Mouse (Mus musculus) limb, embryonic 15.5 days (tissue): ENCODE measurements at regions not wholly inside any gene's neighbourhood (a gene's known extent, or its start where the extent isn't known, plus 50 kb on each side); places are given as distances from the start of the nearest gene placed in this dataset.

Experiments used
- ATAC-seq: fragments of 200-750 bp; cut with Nextera tagmentation; 2 replicates; pipeline ENCODE4 v1.8.0; 2017; ENCODE audit warnings: low read depth, moderate TSS enrichment; ENCODE audit not compliant: insufficient number of reproducible peaks, low FRiP score, low TSS enrichment
- H3K27ac ChIP-seq: fragments of 300-500 bp; sonication (generic); 2 replicates; pipeline ENCODE4 v1.5.1; 2015; ENCODE audit warnings: moderate library complexity, mild to moderate bottlenecking, inconsistent platforms
- H3K27me3 ChIP-seq: fragments of 300-500 bp; sonication (generic); 2 replicates; pipeline ENCODE4 v1.6.1; 2015; ENCODE audit warnings: inconsistent platforms
- H3K36me3 ChIP-seq: fragments of 300-500 bp; sonication (generic); 2 replicates; pipeline ENCODE4 v1.6.1; 2015; ENCODE audit warnings: inconsistent platforms
- H3K4me1 ChIP-seq: fragments of 300-500 bp; sonication (generic); 2 replicates; pipeline ENCODE4 v1.6.1; 2015; ENCODE audit warnings: inconsistent platforms
- H3K4me2 ChIP-seq: fragments of 300-500 bp; sonication (generic); 2 replicates; pipeline ENCODE4 v1.6.1; 2015; ENCODE audit warnings: mild to moderate bottlenecking, inconsistent platforms
- H3K4me3 ChIP-seq: fragments of 300-500 bp; sonication (generic); 2 replicates; pipeline ENCODE4 v1.5.1; 2015; ENCODE audit warnings: mild to moderate bottlenecking, inconsistent platforms
- H3K9ac ChIP-seq: fragments of 300-500 bp; sonication (generic); 2 replicates; pipeline ENCODE4 v1.6.1; 2015; ENCODE audit warnings: inconsistent platforms
- H3K9me3 ChIP-seq: fragments of 300-500 bp; sonication (generic); 2 replicates; pipeline ENCODE4 v1.6.1; 2016; ENCODE audit warnings: inconsistent platforms
- WGBS: fragments of 180-500 bp; shearing (Covaris S2); methylation state at CpG from one replicate; pipeline ENCODE4 v1.1.7; 2015; 5-methylcytosine and 5-hydroxymethylcytosine counted together

GRCm38 (mm10) chr16:93011474-93011873 lies 185.5 kb upstream of the Runx1 start:
- no peak overlapping the region for H3K27ac ChIP-seq
- H3K4me1 ChIP-seq, result peaks cover 19% of the 10 kb centered on the region
- 85% methylated on average over 1 of the region's 1 CpGs for WGBS
- H3K4me2 ChIP-seq, result no peak overlapping the region
- no peaks in the 10 kb centered on the region for H3K36me3 ChIP-seq
- no peaks in the 10 kb centered on the region for H3K27me3 ChIP-seq
- no peak for ATAC-seq
- no peak overlapping the region for H3K4me3 ChIP-seq
- H3K9me3 ChIP-seq, result no peaks in the 10 kb centered on the region
- no peak overlapping the region for H3K9ac ChIP-seq

DNA sequence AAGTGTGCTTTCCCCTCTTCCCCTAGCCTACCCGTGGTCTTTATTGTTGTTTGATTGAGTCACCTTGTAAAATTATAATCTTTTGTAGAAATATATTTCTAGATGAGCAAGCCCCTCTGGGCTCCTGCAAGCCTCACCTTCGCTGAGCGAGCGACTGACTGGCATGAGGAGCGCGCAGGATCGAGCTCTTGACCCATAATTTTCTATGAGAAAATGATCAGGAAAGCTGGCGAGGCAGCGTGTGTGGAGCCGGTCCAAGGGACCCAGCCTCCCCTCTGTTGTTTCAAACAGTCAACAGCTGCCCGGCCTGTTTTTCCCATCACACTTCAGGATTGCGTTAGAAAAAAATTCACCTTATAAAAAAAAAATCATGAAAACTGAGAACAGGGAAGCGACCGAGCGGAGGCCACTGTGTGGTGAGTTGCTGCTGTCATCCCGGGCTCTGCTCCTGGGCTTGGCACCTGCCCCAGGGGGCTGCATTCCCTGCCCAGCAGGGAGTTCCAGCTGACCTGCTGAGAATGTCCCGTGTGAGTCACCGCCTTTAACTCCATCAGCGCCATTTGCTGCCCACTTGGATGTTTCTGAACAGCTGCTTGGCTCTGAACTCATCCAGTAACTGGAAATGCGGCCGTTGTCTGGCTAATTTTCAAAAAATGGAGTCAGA lies 180.5 kb upstream of the Runx1 start:
- Histone ChIP-seq H3K27ac (peak overlapping the region; percentile 60), H3K4me2 (peak overlapping the region; percentile 25), H3K27me3 (no peaks in the 10 kb centered on the region), H3K4me3 (no peak overlapping the region), H3K9ac (no peak overlapping the region), H3K36me3 (no peaks in the 10 kb centered on the region), H3K4me1 (peaks cover 10% of the 10 kb centered on the region), H3K9me3 (no peaks in the 10 kb centered on the region)
- 5% methylated on average over 21 of the region's 21 CpGs for WGBS
- ATAC-seq, result peak; percentile 71

- H3K4me3 ChIP-seq, result no peak overlapping the region
- no peak overlapping the region for H3K4me2 ChIP-seq
- no peak for ATAC-seq
- no peak overlapping the region for H3K9ac ChIP-seq
- H3K27ac ChIP-seq, result no peak overlapping the region
- no peaks in the 10 kb centered on the region for H3K36me3 ChIP-seq
- 12% methylated on average over 8 of the region's 8 CpGs for WGBS
- H3K9me3 ChIP-seq, result no peaks in the 10 kb centered on the region
- H3K27me3 ChIP-seq, result no peaks in the 10 kb centered on the region
- peaks cover 10% of the 10 kb centered on the region for H3K4me1 ChIP-seq
These were observed 179.5 kb upstream of the Runx1 start for GRCm38 (mm10) chr16:93005470-93005869.

GRCm38 (mm10) chr16:93003830-93004229 lies 177.9 kb upstream of the Runx1 start:
- H3K4me2 ChIP-seq, result no peak overlapping the region
- H3K27ac ChIP-seq, result no peak overlapping the region
- no peaks in the 10 kb centered on the region for H3K27me3 ChIP-seq
- no peak overlapping the region for H3K9ac ChIP-seq
- H3K4me3 ChIP-seq, result no peak overlapping the region
- no peak for ATAC-seq
- WGBS, result 76% methylated on average over 4 of the region's 4 CpGs
- no peaks in the 10 kb centered on the region for H3K9me3 ChIP-seq
- no peaks in the 10 kb centered on the region for H3K36me3 ChIP-seq
- peaks cover 10% of the 10 kb centered on the region for H3K4me1 ChIP-seq

DNA sequence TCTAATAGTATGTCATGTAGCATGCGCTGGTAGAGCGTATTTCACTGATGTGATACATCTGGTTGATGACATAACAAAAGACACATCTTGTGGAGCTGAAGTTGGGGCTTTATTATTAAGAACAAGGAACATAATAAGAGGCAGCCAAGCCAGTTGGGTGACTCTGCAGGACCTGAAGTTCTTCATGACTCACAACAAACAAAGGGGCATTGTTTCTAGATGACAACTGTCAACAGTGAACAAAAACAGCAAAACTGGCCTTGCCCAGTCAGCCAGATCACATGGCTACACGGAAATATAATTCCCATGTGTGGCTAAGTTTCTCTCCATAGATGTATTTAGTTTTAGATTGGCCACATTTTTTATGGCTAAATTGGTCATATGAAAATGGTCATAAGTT lies 172.7 kb upstream of the Runx1 start:
- Histone ChIP-seq H3K36me3 (no peaks in the 10 kb centered on the region), H3K4me1 (no peaks in the 10 kb centered on the region), H3K4me3 (no peak overlapping the region), H3K9me3 (no peaks in the 10 kb centered on the region), H3K9ac (no peak overlapping the region), H3K27me3 (no peaks in the 10 kb centered on the region), H3K4me2 (no peak overlapping the region), H3K27ac (no peak overlapping the region)
- no peak for ATAC-seq
- 78% methylated on average over 3 of the region's 3 CpGs for WGBS

DNA sequence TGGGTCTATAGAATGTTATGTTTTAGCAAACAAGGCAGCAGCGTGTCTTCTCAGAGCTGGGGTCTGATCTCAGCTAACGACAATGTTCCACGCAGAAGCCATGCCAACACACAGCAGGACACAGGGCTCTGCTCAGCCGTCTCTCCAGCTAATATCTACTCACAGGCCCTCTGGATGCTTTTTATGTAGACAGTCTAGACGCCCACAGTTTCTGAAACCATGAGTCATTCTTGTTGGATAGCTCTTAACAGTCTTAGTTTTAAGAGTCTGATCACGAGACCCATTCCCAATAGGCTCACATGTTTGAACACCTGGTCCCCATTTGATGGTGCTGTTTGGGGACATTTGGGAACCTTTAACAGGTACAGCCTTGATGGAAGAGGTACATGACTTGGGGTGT lies 171.7 kb upstream of the Runx1 start:
- 39% methylated on average over 6 of the region's 6 CpGs for WGBS
- no peak overlapping the region for H3K4me3 ChIP-seq

DNA sequence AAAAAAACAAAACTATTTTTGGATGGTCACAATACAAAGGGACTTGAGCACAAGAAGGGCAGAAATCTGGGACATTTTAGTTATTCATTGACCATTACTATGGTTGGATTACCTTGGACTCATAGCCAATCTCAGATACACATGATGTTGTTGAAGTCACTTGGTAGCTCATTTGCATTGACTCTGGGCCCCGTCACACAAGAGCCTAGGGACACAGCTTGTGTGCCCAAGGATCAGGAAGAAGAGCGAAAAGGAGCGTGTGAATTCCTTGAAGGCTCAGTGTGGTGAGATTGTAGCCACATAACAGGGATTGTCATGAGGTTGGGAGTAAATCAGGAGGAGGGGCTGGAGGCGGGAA lies 170.0 kb upstream of the Runx1 start:
- no peak for ATAC-seq
- Histone ChIP-seq H3K4me3 (no peak overlapping the region), H3K9me3 (no peaks in the 10 kb centered on the region), H3K9ac (no peak overlapping the region), H3K4me2 (no peak overlapping the region), H3K36me3 (no peaks in the 10 kb centered on the region), H3K27me3 (no peaks in the 10 kb centered on the region), H3K27ac (no peak overlapping the region), H3K4me1 (no peaks in the 10 kb centered on the region)
- 77% methylated on average over 4 of the region's 4 CpGs for WGBS

More for the DNA sequence above, 171.7 kb upstream of the Runx1 start:
- H3K9ac ChIP-seq, result no peak overlapping the region
- H3K27ac ChIP-seq, result peak overlapping the region; percentile 54; the same call in 1 of the 2 replicates
- no peaks in the 10 kb centered on the region for H3K4me1 ChIP-seq
- no peak overlapping the region for H3K4me2 ChIP-seq
- no peaks in the 10 kb centered on the region for H3K9me3 ChIP-seq
- no peak for ATAC-seq
- no peaks in the 10 kb centered on the region for H3K36me3 ChIP-seq
- H3K27me3 ChIP-seq, result no peaks in the 10 kb centered on the region

DNA sequence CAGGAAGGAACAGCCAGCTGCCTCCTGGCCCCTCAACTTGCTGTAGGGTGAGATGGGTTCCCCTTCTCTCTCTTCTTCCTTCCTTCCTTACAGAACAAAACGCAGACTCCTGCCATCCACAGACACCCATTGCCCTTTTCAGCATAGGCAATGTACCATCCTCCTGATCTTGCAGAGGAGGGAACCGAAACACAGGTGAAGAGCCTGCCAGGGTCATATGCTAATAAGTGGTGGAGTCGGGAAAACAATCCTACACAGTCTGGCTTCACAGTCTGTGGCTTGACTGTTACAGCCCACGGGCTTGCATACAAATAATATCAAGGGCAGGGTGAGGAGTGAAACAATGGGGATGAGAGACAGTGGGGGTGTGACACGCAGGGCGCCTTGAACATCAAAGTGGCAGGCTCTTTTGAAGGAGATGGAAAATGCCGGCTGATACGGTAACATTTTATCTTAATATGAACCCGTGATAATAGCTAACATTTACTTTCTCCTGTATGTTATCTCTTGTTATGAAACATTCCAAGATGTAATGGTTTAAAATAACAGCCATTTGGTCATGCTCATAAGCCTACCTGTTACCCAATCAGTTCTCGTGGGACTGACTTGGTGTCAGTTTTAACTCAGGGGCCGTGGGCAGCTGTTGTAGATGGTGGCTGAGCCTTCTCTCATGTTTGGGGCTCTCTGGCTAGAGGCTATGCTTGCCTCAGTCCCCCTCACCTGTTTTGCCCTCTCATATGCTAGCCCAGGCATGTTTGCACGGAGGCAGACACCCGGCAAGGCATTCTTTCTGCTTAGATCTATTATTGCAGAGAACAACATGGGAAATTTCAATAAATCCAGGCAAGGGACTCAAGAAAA lies 169.4 kb upstream of the Runx1 start:
- WGBS, result 73% methylated on average over 13 of the region's 13 CpGs
- no peak for ATAC-seq
- no peaks in the 10 kb centered on the region for H3K9me3 ChIP-seq

DNA sequence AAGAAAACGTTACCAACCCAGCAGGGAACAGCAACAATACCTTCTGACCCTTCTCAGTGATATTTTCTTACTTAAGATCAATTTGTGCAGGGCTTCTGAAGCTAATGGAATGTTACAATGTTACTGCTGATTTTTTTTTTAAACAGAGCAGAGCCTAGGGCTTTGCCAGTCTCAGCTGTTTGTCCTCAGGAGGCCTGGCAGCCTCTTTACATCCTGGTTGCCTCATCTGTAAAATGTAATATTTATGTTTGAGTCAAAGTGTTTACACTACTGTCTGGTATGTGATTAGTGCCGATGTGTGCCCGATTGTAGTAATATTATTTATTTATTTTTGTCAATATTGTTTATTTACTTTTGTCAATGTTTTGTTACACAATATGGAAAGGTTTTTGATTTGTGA lies 166.9 kb upstream of the Runx1 start:
- no peak overlapping the region for H3K4me2 ChIP-seq
- H3K27me3 ChIP-seq, result no peaks in the 10 kb centered on the region
- H3K9ac ChIP-seq, result no peak overlapping the region
- 59% methylated on average over 3 of the region's 3 CpGs for WGBS
- no peak for ATAC-seq
- H3K27ac ChIP-seq, result no peak overlapping the region
- H3K4me1 ChIP-seq, result no peaks in the 10 kb centered on the region
- H3K4me3 ChIP-seq, result no peak overlapping the region
- no peaks in the 10 kb centered on the region for H3K9me3 ChIP-seq
- no peaks in the 10 kb centered on the region for H3K36me3 ChIP-seq

More for the DNA sequence above, 169.4 kb upstream of the Runx1 start:
- no peak overlapping the region for H3K27ac ChIP-seq
- H3K4me1 ChIP-seq, result no peaks in the 10 kb centered on the region
- no peaks in the 10 kb centered on the region for H3K36me3 ChIP-seq
- no peak overlapping the region for H3K9ac ChIP-seq
- H3K27me3 ChIP-seq, result no peaks in the 10 kb centered on the region
- no peak overlapping the region for H3K4me2 ChIP-seq
- no peak overlapping the region for H3K4me3 ChIP-seq

- H3K4me2 ChIP-seq, result no peak overlapping the region
- H3K27me3 ChIP-seq, result no peaks in the 10 kb centered on the region
- 81% methylated on average over 7 of the region's 7 CpGs for whole genome bisulfite sequencing
- no peaks in the 10 kb centered on the region for H3K9me3 ChIP-seq
- no peaks in the 10 kb centered on the region for H3K4me1 ChIP-seq
- no peak overlapping the region for H3K9ac ChIP-seq
- H3K36me3 ChIP-seq, result no peaks in the 10 kb centered on the region
- no peak overlapping the region for H3K27ac ChIP-seq
- H3K4me3 ChIP-seq, result no peak overlapping the region
- no peak for ATAC-seq
These were observed 165.5 kb upstream of the Runx1 start for GRCm38 (mm10) chr16:92991405-92991804.

- no peak overlapping the region for H3K4me3 ChIP-seq
- H3K36me3 ChIP-seq, result no peaks in the 10 kb centered on the region
- H3K4me1 ChIP-seq, result peaks cover 5% of the 10 kb centered on the region; the same call in 1 of the 2 replicates
- no peak overlapping the region for H3K27ac ChIP-seq
- no peaks in the 10 kb centered on the region for H3K9me3 ChIP-seq
- H3K27me3 ChIP-seq, result no peaks in the 10 kb centered on the region
- ATAC-seq, result no peak
- H3K9ac ChIP-seq, result no peak overlapping the region
- no peak overlapping the region for H3K4me2 ChIP-seq
- WGBS, result 23% methylated on average over 1 of the region's 1 CpGs
These were observed 162.5 kb upstream of the Runx1 start for GRCm38 (mm10) chr16:92988416-92988815.

DNA sequence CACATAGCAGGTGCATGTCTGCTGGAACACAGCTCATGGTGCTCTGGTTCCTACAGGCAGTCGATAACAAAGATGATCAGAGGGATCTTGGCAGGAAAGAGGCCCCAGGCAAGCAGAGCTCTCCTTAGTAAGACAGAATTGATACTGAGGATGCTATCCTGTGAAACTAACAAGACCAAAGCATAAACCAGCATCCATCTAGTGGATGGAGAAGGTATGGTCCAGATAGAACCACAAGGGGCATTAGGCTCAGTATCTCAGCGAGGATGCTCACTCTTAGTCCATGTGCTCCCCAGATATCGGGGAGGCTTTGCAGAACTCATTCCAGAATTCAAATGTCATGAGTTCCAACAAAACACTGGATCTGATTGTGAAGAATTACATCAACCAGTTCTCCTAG lies 162.1 kb upstream of the Runx1 start:
- 79% methylated on average over 3 of the region's 3 CpGs for WGBS
- Histone ChIP-seq H3K9me3 (no peaks in the 10 kb centered on the region), H3K27ac (no peak overlapping the region), H3K4me3 (no peak overlapping the region), H3K27me3 (no peaks in the 10 kb centered on the region), H3K4me2 (no peak overlapping the region), H3K36me3 (no peaks in the 10 kb centered on the region), H3K4me1 (peaks cover 5% of the 10 kb centered on the region; the same call in 1 of the 2 replicates), H3K9ac (no peak overlapping the region)
- no peak for ATAC-seq
